Mouse (Mus musculus) layer of hippocampus, adult 2 months (tissue): ENCODE results near the gene Col4a3bp. TPM values are rescaled to one million over a fixed set of nuclear protein-coding genes. Genes with fewer than 3 reads are reported as not detected.

ENCODE experiments used
- DNase-seq, 2 experiments: peaks; one replicate each; pipeline ENCODE4 v3.0.0; 2022; ENCODE audit warnings: low spot score in 2 of 2
- H3K27ac ChIP-seq: fragments of 200-600 bp; 2 replicates; pipeline ENCODE4 v1.8.1; 2022
- H3K4me3 ChIP-seq: fragments of 200-600 bp; 2 replicates; pipeline ENCODE4 v1.8.1; 2022; ENCODE audit warnings: mild to moderate bottlenecking
- CTCF ChIP-seq: fragments of 200-600 bp; conservative IDR thresholded peaks from 2 replicates; pipeline ENCODE4 v1.8.1; 2022; ENCODE audit warnings: antibody characterized with exemption, mild to moderate bottlenecking, moderate library complexity
- long read RNA-seq, 2 experiments: library from polyadenylated mRNA; stranded (forward); transcript quantifications; one replicate each; pipeline ENCODE4 v2.0.0; 2021; ENCODE audit warnings: borderline mapping rate in 2 of 2
- total RNA-seq, 2 experiments: library from RNA; stranded (reverse); gene quantifications; 2 replicates each; pipeline ENCODE4 v1.2.3; 2021

Col4a3bp gene
- 10 to 100 TPM; 63.7 to 64.4 TPM for total RNA-seq
- long read RNA-seq, experiment 1, full-length matches to known transcripts, result 16 of 20 reads
- long read RNA-seq, experiment 1, partial matches to known transcripts, result 1 of 20 reads
- long read RNA-seq, experiment 1, other reads (novel, unspliced or antisense), result 3 of 20 reads
- long read RNA-seq, experiment 2, full-length matches to known transcripts, result 11 of 17 reads
- long read RNA-seq, experiment 2, partial matches to known transcripts, result 0 of 17 reads
- long read RNA-seq, experiment 2, other reads (novel, unspliced or antisense), result 6 of 17 reads

GRCm38 (mm10) chr13:96542081-96542889 lies at the start of gene Col4a3bp, which contains the start of gene Polk:
Gene Col4a3bp, plus strand, starts transcription at chr13:96542618.
Gene Polk, minus strand, starts transcription at chr13:96542579.
- peak within 1 kb of the TSS; percentile 71 for H3K4me3 ChIP-seq
- TF ChIP-seq CTCF, result no peak
- peak within 1 kb of the TSS; percentile 98 for H3K27ac ChIP-seq
- peak; percentile 97 for DNase-seq

DNA sequence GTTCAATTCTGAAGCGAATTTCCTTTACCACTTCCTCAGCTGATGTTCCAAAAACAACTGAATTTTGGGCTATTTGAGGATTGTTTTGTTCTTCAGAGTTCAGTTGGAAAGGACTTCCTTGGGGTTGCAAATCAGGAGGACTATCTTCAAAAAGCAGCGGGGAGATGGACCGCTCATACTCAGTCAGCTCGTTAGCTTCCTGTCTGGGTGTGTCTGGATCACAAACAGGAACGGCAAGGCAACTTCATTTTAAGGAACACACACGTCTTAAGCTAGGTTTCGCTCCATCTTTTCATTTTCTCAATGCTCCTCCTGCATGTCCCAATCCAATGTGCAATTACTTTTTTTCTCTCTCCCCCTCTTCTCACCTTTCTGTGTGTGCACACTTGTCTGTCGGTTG lies 45.8 kb upstream of the Col4a3bp start:
- DNase-seq, result no peak
- TF ChIP-seq CTCF, result no peak
- Histone ChIP-seq H3K4me3 (no peak overlapping the region), H3K27ac (peak overlapping the region; percentile 59)

DNA sequence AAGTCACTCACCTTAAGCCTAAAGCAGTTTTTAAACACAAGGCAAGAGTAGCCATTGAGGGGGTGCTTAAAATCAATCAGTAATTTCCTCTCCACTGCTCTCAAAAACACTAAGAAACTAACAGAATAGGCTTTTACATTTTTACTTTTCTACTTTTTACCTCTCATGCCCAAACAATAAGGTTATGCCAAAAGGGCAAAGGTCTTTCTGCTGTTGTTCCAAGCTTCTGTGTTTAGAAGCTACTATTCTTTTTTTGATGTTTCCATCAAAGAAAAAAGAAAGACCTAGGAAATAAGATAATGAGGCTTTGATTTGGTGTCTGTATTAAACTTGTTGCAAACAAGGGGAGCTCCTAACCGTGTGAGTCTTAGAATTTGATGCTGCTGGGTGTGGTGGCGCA lies 42.5 kb upstream of the Col4a3bp start:
- H3K27ac ChIP-seq, result peak overlapping the region; percentile 68; the same call in 1 of the 2 replicates
- no peak for DNase-seq
- no peak overlapping the region for H3K4me3 ChIP-seq
- TF ChIP-seq CTCF, result no peak

- H3K4me3 ChIP-seq, result no peak overlapping the region
- TF ChIP-seq CTCF, result no peak
- no peak overlapping the region for H3K27ac ChIP-seq
- DNase-seq, result no peak
Measured at GRCm38 (mm10) chr13:96505661-96506060, 36.8 kb upstream of the Col4a3bp start.

- DNase-seq, result no peak
- no peak for TF ChIP-seq CTCF
- H3K4me3 ChIP-seq, result no peak overlapping the region
Measured at GRCm38 (mm10) chr13:96506313-96506712, 36.1 kb upstream of the Col4a3bp start.

DNA sequence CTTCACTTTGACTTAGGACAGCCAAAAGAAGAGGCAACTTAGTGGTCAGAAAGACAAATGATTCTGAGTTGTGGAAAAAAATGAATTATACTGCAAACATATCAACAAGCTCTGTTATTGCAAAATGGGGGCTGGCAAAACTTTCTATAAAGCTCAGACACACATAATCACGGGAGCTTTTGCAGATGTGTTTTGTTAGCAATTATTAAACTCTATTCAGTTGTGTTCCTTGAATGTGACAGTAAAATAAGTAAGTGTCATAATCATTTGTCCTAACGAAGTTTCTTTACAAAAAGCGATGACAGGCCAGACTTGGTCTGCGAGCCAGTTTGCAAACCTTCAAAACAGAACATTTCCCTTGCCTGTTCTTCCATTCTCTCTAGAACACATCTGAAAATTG lies 34.9 kb upstream of the Col4a3bp start:
- no peak for DNase-seq
- no peak for TF ChIP-seq CTCF
- Histone ChIP-seq H3K4me3 (no peak overlapping the region), H3K27ac (no peak overlapping the region)

More at GRCm38 (mm10) chr13:96506313-96506712, 36.1 kb upstream of the Col4a3bp start:
- no peak overlapping the region for H3K27ac ChIP-seq

DNA sequence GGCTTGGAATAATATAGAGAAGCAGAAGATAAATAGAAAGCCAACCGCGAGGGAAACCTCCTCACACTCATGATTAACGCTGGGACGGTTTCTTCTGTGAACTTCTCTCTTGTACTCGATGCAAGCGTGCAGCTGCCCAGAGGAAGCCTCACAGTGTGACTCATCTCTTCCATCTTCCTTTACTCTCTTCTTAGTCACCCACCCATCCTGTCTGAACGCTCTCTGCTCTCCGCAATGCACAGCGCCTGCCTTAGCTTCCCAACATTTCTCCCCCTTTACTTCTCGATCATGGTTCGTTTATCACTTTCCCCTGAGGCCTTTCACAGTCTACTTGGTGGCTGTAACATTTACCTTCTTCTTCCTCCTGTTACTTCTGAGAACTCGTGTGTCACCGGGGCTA lies 31.8 kb upstream of the Col4a3bp start:
- TF ChIP-seq CTCF, result no peak
- Histone ChIP-seq H3K27ac (peak overlapping the region; percentile 63), H3K4me3 (no peak overlapping the region)
- no peak for DNase-seq

- DNase-seq, result no peak
- H3K4me3 ChIP-seq, result no peak overlapping the region
- H3K27ac ChIP-seq, result peak overlapping the region; percentile 68
- TF ChIP-seq CTCF, result no peak
Measured at GRCm38 (mm10) chr13:96511262-96511661, 31.2 kb upstream of the Col4a3bp start.

- DNase-seq, result no peak
- Histone ChIP-seq H3K27ac (peak overlapping the region; percentile 68), H3K4me3 (no peak overlapping the region)
- no peak for TF ChIP-seq CTCF
Measured at GRCm38 (mm10) chr13:96511893-96512292, 30.5 kb upstream of the Col4a3bp start.

GRCm38 (mm10) chr13:96514154-96514942 lies 28.1 kb upstream of the Col4a3bp start:
- TF ChIP-seq CTCF, result no peak
- H3K27ac ChIP-seq, result no peak overlapping the region
- H3K4me3 ChIP-seq, result no peak overlapping the region
- DNase-seq, result no peak

DNA sequence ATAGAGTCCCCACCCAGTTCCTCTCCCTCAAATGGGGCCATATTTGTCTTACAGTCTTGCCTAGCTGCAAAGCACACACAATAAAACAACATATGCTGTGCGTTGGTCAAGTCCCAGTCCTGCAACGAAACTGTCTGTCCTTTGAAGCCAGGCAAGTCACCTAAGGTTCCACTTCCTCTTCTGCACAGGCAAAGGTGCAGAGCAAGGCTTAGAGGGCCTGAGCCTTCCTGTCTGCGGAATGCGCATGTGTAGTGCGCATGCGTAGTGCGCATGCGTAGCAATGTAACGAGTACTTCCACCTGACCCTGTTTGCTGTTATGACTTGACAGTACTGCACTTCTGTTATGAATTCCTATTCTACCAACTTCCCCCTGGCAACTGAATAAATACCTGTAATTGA lies 26.2 kb upstream of the Col4a3bp start:
- no peak for DNase-seq
- no peak for TF ChIP-seq CTCF

DNA sequence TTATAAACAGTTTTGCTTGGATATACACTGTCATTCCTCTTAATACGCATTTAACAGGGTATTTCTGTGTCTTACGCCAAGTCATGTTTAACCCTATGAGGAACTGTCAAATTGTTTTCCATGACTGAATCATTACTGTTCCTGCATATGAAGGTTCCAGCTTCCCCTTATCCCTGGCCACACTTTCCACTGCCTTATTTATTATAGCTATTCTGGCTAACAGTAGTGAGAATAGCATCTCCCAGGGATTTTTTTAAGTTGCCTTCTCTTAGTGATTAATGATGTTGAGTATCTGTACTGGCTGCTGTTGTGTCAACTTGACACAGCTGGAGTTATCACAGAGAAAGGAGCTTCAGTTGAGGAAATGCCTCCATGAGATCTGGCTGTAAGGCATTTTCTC lies 25.1 kb upstream of the Col4a3bp start:
- Histone ChIP-seq H3K27ac (no peak overlapping the region), H3K4me3 (no peak overlapping the region)
- no peak for TF ChIP-seq CTCF
- no peak for DNase-seq

More for the DNA sequence above, 26.2 kb upstream of the Col4a3bp start:
- Histone ChIP-seq H3K27ac (no peak overlapping the region), H3K4me3 (no peak overlapping the region)

DNA sequence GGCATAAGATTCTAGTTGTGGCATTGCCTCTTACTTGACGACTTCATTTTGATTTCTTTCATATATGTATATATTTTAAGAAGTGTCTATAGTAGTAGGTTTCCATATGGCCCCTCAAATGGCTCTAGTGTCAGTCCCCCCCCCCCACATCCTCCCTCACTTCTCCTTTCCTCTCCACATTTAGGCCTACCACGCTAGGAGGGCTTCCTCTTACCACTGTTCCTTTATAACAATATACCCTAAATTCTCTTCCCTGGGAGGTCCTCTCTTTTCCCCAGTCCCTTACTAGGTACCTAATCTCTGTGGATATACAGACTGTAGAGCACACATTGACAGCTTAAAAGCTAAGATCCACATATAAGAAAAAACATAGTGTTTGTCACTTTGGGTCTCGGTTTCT lies 21.1 kb upstream of the Col4a3bp start:
- no peak overlapping the region for H3K27ac ChIP-seq
- DNase-seq, result no peak
- H3K4me3 ChIP-seq, result no peak overlapping the region
- TF ChIP-seq CTCF, result no peak
